Mouse (Mus musculus): ENCODE results near the gene Hes3.

Gene Hes3

DNA sequence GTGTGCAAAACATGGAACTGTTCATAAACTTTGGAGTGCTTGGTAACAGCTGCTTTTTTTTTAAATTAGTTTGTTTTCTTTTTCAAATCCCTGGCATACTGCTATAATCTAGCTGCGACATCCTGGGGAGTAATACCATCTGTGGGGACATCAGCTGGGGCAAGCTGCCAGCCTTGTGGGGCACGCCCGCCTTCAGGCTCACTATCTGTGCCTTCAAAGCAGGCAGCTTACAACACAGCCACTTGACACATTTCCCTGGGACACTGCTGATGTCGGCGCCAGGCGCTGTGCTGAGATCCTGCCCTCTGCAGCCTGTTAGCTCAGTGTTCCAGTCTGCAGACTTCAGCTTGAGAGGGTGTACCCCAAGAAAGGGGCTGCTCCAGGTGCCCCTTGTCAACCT lies 34.4 kb downstream of the Hes3 start:
- peak in 1 of 2 experiments; percentile 54 for DNase-seq (ENCODE audit: low spot score in 2 of 2)

DNA sequence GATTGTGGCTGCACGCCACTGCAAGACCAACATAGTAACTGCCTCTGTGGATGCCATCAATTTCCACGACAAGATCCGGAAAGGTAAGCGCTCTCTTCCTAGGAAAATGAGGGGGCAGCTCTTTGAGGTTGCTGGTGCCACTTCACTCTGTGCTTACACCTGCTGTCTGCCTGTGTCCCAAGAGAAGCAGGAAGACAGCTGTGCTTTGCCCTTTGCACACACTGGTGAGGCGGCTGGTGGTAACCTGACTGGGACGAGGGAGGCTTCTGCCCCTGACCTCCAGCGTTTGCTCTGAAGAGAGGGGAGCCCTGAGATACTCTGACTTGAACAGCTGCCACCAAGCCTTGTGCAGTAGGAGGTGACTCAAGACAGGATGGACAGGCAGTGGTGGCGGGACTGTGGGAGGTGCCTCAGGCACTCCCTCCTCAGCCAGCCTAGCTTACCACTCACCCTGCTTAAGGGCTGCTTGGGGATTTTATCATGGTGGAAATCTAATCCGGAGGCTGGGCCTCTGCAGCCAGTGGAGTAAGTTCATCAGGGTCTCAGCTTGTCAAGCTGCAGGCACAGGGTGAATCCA lies 38.2 kb downstream of the Hes3 start:
- DNase-seq (ENCODE audit: low spot score in 2 of 2): no peak

DNA sequence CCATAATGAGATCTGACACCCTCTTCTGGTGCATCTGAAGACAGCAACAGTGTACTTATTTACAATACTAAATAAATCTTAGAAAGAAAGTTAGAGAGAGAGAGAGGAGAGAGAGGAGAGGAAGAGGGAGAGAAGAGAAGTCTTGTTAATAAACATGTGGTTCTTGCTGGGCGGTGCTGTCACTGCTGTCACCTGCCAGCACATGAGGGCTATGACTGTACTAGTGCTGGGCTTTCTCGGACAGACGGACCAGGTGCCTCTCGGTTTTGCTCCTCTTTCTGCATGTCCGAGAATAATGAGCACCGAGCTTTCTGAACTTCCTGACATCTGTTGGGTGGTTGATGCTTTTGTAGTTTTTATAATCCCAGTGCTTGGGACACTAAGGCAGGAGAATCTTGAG lies 40.8 kb downstream of the Hes3 start:
- DNase-seq (ENCODE audit: low spot score in 2 of 2): no peak

DNA sequence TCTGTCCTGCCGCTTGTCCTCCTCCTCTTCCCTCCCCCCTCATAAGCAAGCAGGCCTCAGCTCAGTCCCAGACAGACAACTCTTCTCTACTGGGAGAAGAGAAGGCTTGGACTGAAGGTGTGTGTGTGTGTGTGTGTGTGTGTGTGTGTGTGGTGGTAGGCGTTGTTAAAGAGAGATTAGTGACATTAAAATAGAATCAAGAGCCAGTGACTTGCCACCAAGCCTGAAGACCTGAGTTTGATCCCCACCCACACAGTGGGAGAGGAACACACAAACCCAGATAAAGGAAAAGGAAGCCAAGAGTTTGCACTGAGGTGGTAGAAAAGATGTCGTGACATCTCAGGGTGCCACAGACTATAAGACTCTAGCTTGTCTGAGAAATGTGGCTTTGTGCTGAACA lies 44.3 kb downstream of the Hes3 start:
- no peak for DNase-seq (ENCODE audit: low spot score in 2 of 2)

DNA sequence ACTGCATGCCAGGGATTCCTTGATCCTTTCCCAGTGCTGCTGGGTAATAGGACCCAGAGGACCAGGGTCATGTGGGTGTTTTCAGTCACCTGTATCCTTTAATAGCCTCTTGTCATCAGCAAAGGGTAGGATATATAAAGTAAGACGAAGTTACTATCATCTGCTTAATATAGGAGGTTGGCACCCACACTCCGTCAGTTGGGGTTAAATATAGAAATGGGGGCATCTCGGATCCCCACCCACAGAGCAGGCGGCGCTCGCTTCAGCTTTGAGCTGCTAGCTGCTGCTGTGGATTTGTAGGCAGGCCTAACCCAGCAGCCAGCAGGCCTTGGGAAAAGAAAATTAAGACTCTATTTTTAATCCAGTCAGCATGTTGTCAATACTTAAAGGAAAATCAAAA lies 45.5 kb downstream of the Hes3 start:
- DNase-seq (ENCODE audit: low spot score in 2 of 2): no peak

DNA sequence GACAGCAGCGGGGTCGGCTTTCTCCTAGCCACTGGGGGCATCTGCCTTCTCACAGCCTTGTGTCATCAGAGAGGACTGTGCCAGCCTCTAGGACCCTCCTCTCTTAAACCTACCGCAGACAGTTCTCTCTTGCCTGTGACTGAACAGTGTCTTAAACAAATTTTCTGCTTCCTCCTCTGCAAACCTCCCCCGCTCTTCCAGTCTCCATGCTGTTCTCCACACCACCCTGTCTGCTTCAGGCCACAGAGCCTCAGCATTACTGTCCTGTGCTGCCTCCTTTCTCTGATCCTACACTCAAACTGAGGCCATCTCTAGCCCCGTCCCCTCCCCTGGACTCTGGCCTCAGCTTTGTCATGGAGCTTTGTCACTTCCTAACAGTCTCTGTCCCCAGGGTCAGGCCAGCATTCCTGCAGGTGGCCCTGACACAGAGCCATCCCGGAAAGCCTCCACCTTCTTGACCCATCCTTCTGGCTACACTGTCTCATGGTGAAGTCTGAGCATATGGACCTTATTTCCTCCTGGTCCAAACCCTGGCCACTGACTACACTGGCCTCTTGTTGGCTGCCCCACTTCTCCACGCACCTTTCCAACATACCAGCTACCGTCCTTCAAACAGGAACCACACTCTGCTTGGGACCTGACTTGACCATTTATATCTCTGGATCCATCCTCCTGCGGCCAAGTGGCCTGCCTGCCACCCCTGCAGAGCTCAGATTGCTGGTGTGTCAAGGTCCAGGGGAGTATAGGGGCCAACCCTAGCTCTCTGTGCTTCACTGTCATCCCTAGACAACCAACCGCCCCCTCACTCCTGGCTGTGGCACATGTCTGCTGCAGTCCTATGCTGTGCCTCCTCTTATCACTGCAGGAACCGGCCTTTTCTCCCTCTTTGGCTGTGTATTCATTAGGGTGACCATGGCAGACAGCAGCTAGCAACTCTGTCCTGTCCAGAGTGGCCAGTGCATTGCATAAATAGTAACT lies 46.6 kb downstream of the Hes3 start:
- no peak for DNase-seq (ENCODE audit: low spot score in 2 of 2)

DNA sequence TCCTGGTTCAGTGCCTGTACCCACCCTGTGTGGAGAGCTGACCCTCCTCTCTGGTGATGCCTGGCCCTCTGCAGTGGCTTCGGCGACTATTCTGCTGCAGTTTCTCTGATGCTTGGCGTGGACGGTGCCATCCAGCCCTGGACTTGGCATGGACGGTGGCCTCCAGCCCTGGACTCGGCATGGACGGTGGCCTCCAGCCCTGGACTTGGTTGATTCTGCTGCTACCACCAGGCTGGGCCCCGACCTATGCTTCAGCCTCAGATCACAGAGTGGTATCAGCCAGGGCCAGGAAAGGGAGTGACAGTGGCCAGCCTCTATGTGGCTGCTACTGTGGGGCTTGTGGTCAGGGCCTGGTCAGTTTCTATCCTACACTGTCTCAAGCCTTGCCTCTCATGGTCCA lies 47.5 kb downstream of the Hes3 start:
- DNase-seq (ENCODE audit: low spot score in 2 of 2): no peak

DNA sequence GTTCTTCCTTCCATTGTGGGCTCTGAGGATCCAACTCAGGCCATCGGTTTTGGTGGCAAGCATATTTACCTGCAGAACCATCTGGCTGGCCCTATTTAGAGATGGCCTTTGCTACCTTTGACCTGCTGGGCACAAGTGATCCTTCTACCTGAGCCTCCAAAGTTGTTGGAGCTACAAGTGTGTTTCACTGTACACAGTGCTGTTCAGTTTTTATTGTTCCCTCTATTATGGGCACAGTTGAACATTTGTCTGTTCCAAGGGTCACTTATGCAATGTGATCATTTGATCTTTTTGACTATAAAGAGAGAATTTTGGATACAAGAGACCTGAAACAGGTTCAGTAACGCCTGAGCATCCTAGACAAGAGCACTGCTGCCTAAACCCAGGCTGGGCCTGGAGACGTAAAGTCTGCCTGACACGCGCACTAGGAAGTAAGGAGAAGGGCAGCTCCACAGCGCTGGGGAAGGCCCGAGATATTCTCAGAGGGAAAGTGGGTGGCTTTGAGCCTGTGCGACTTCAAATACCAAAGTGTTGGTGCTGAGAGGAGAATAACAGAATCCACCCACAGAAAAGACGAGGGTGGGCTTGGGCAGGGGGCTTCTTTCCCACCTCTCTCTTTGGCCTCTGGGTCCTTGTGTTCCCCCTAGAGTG lies 48.1 kb downstream of the Hes3 start:
- DNase-seq (ENCODE audit: low spot score in 2 of 2): no peak

GRCm38 (mm10) chr4:152239974-152240373 lies 51.5 kb downstream of the Hes3 start:
- no peak for DNase-seq (ENCODE audit: low spot score in 2 of 2)

All from urinary bladder, adult 18-20 months (tissue).